Mouse (Mus musculus) heart, adult 2 months (tissue): Measurements from ENCODE around the gene Ppp4c. TPM values are rescaled to one million over a fixed set of nuclear protein-coding genes. Genes with fewer than 3 reads are reported as not detected.

Experiments used
- DNase-seq, 2 experiments: peaks; one replicate each; pipeline ENCODE4 v3.0.0; 2021
- H3K27ac ChIP-seq: fragments of 200-600 bp; 2 replicates; pipeline ENCODE4 v1.8.1; 2022
- H3K27me3 ChIP-seq: fragments of 200-500 bp; 2 replicates; pipeline ENCODE4 v1.6.1; 2012; ENCODE audit warnings: mild to moderate bottlenecking, low read length, inconsistent platforms, mixed read lengths; ENCODE audit not compliant: control insufficient read depth, insufficient read depth
- H3K36me3 ChIP-seq: fragments of 200-500 bp; 2 replicates; pipeline ENCODE4 v1.6.1; 2012; ENCODE audit warnings: low read length, inconsistent platforms; ENCODE audit not compliant: control insufficient read depth, insufficient read depth
- H3K4me1 ChIP-seq: fragments of 200-500 bp; 2 replicates; pipeline ENCODE4 v1.6.1; 2011; ENCODE audit warnings: low read length; ENCODE audit not compliant: control insufficient read depth, insufficient read depth
- H3K4me3 ChIP-seq: fragments of 200-600 bp; 2 replicates; pipeline ENCODE4 v1.8.1; 2022
- H3K79me2 ChIP-seq: fragments of 200-500 bp; replicated peaks from 2 replicates; pipeline ENCODE4 v1.6.1; 2012; ENCODE audit warnings: mild to moderate bottlenecking, inconsistent platforms, low read length, moderate library complexity, mixed read lengths; ENCODE audit not compliant: control insufficient read depth, insufficient read depth
- H3K9ac ChIP-seq: fragments of 200-500 bp; 2 replicates; pipeline ENCODE4 v1.6.1; 2012; ENCODE audit warnings: low read depth, mild to moderate bottlenecking, control low read depth, inconsistent platforms, low read length, mixed read lengths
- CTCF ChIP-seq: fragments of 200-600 bp; IDR thresholded peaks from 2 replicates; pipeline ENCODE4 v1.8.1; 2022; ENCODE audit warnings: antibody characterized with exemption, mild to moderate bottlenecking, moderate library complexity
- EP300 ChIP-seq: fragments of 200-500 bp; IDR thresholded peaks from 2 replicates; pipeline ENCODE4 v1.6.1; 2011; ENCODE audit warnings: low read depth, low read length, control low read depth; ENCODE audit not compliant: insufficient read depth
- POLR2A ChIP-seq: fragments of 200-500 bp; IDR thresholded peaks from 2 replicates; pipeline ENCODE4 v1.6.1; 2011; ENCODE audit warnings: mild to moderate bottlenecking, low read depth, low read length, control low read depth; ENCODE audit not compliant: insufficient read depth
- WGBS: fragments of 180-500 bp; shearing (Covaris S2); methylation state at CpG from one replicate; pipeline ENCODE4 v1.1.7; 2018; 5-methylcytosine and 5-hydroxymethylcytosine counted together
- intact Hi-C: fragments of 180-260 bp; cut with DNase I; formaldehyde crosslinking; loops from one replicate; pipeline ENCODE4 v1.15.1; 2025
- polyA plus RNA-seq: library from polyadenylated mRNA; depleted of rRNA; stranded (reverse); fragments of >200 nt; gene quantifications from 2 replicates; pipeline ENCODE4 v1.2.3, GENCODE M21; 2012
- total RNA-seq, 2 experiments: library from RNA; stranded (reverse); gene quantifications; 2 replicates each; pipeline ENCODE4 v1.2.3; 2021

Gene Ppp4c
- total and polyA plus RNA-seq, 3 experiments: 31.8 to 65.6 (median 31.9) TPM

- intact Hi-C loops: no loop called here
- H3K27ac ChIP-seq: peak overlapping the region; percentile 99
- DNase-seq: no peak
- no peak overlapping the region for H3K4me3 ChIP-seq
- TF ChIP-seq POLR2A: no peak
- TF ChIP-seq CTCF: peak; percentile 62
- H3K9ac ChIP-seq: no peak overlapping the region
- H3K79me2 ChIP-seq: peaks cover 5% of the 10 kb centered on the region
- H3K4me1 ChIP-seq: peaks cover 12% of the 10 kb centered on the region
- peaks cover 5% of the 10 kb centered on the region for H3K36me3 ChIP-seq
- WGBS: 70% methylated on average over 10 of the region's 10 CpGs
- no peaks in the 10 kb centered on the region for H3K27me3 ChIP-seq
Observed at GRCm38 (mm10) chr7:126775185-126775977, 16.9 kb downstream of the Ppp4c start.

DNA sequence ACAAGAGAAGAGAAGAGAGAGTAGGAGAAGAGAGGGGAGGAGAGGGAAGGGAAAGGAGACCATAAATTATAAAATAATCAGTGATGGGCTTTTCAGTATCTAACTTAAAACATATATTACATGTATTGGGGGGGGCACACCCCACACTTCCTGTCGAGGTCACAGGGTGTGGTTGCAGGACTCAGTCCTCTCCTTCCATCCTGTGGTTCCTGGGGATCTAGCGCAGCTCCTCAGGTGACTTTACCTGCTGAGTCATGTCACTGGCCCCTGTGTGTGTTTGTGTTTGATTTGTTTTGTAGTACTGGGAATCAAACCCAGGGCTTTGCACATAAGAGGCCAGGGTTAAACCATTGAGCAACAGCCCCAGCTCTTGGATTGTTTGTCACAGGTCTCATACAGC, 17.8 kb downstream of the Ppp4c start:
- no peak overlapping the region for H3K4me3 ChIP-seq
- peaks cover 5% of the 10 kb centered on the region for H3K79me2 ChIP-seq
- no peaks in the 10 kb centered on the region for H3K27me3 ChIP-seq
- H3K27ac ChIP-seq: peak overlapping the region; percentile 36
- H3K36me3 ChIP-seq: peaks cover 5% of the 10 kb centered on the region
- intact Hi-C loops: no loop called here
- peaks cover 10% of the 10 kb centered on the region for H3K4me1 ChIP-seq
- no peak for DNase-seq
- H3K9ac ChIP-seq: no peak overlapping the region
- WGBS: 38% methylated on average over 2 of the region's 2 CpGs
- no peak for TF ChIP-seq POLR2A
- TF ChIP-seq CTCF: no peak
- no peak for TF ChIP-seq EP300

- DNase-seq: no peak
- Histone ChIP-seq H3K36me3 (peaks cover under 1% of the 10 kb centered on the region), H3K4me3 (no peak overlapping the region), H3K27me3 (no peaks in the 10 kb centered on the region), H3K4me1 (peaks cover 8% of the 10 kb centered on the region), H3K27ac (no peak overlapping the region), H3K9ac (no peak overlapping the region), H3K79me2 (peaks cover 5% of the 10 kb centered on the region)
- WGBS: 83% methylated on average over 2 of the region's 2 CpGs
- TF ChIP-seq EP300 (no peak), POLR2A (no peak), CTCF (no peak)
- intact Hi-C loops: no loop called here
Observed at GRCm38 (mm10) chr7:126773351-126773750, 18.9 kb downstream of the Ppp4c start.

- Histone ChIP-seq H3K27ac (no peak overlapping the region), H3K27me3 (no peaks in the 10 kb centered on the region), H3K9ac (no peak overlapping the region), H3K4me3 (no peak overlapping the region), H3K4me1 (no peaks in the 10 kb centered on the region; the same call in 1 of the 2 replicates), H3K79me2 (no peaks in the 10 kb centered on the region), H3K36me3 (no peaks in the 10 kb centered on the region)
- intact Hi-C loops: no loop called here
- TF ChIP-seq CTCF: no peak
- no peak for TF ChIP-seq EP300
- TF ChIP-seq POLR2A: no peak
- DNase-seq: no peak
- WGBS: 84% methylated on average over 12 of the region's 12 CpGs
Observed at GRCm38 (mm10) chr7:126770784-126771183, 21.5 kb downstream of the Ppp4c start.

DNA sequence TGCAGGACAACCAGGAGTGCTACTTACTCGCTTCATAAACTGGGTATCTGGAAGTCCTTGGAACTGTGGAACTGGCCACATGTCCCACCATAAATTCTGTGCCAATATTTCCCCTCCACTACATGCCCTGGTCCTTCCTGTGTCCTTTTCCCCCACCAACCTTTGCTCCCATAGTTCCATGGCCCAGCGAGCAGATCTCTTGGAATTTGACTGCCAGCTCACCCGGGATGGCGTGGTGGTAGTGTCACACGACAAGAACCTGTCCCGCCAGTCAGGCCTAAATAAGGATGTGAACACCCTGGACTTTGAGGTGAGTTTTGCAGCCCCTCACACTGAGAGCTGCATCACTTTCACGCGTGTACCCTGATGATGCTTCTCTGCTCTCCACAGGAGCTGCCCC, 25.3 kb downstream of the Ppp4c start:
- TF ChIP-seq EP300 (no peak), POLR2A (no peak), CTCF (no peak)
- 91% methylated on average over 8 of the region's 8 CpGs for WGBS

GRCm38 (mm10) chr7:126766201-126766600, 26.1 kb downstream of the Ppp4c start, which contains the start of gene Gdpd3:
Gdpd3 (plus strand) TSS chr7:126766334.
- no peaks in the 10 kb centered on the region for H3K27me3 ChIP-seq
- peaks cover 4% of the 10 kb centered on the region for H3K4me1 ChIP-seq
- DNase-seq: no peak
- intact Hi-C loops: no loop called here
- H3K79me2 ChIP-seq: no peaks in the 10 kb centered on the region
- peaks cover 3% of the 10 kb centered on the region; the same call in 1 of the 2 replicates for H3K36me3 ChIP-seq
- no peak within 1 kb of the TSS for H3K9ac ChIP-seq
- TF ChIP-seq EP300 (no peak), CTCF (no peak), POLR2A (no peak)
- no peak within 1 kb of the TSS for H3K4me3 ChIP-seq
- no peak within 1 kb of the TSS for H3K27ac ChIP-seq
- 94% methylated on average over 16 of the region's 16 CpGs for WGBS

More for the DNA sequence above, 25.3 kb downstream of the Ppp4c start:
- intact Hi-C loops: no loop called here
- Histone ChIP-seq H3K4me1 (peaks cover 2% of the 10 kb centered on the region), H3K9ac (no peak overlapping the region), H3K27me3 (no peaks in the 10 kb centered on the region), H3K36me3 (no peaks in the 10 kb centered on the region), H3K79me2 (no peaks in the 10 kb centered on the region), H3K27ac (no peak overlapping the region), H3K4me3 (no peak overlapping the region)
- DNase-seq: no peak
